Mouse (Mus musculus) ES-Bruce4 (cell line): ENCODE measurements at regions not wholly inside any gene's neighbourhood (a gene's known extent, or its start where the extent isn't known, plus 50 kb on each side); places are given as distances from the start of the nearest gene placed in this dataset.

ENCODE experiments used
- CTCF ChIP-seq: IDR thresholded peaks from one replicate; pipeline ENCODE4 v1.8.1; 2011; ENCODE audit warnings: low read depth, low read length
- EP300 ChIP-seq: IDR thresholded peaks from 2 replicates; pipeline ENCODE4 v1.6.1; 2011; ENCODE audit warnings: low read depth, low read length; ENCODE audit not compliant: insufficient read depth
- POLR2A ChIP-seq: IDR thresholded peaks from one replicate; pipeline ENCODE4 v1.8.1; 2011; ENCODE audit warnings: low read length; ENCODE audit not compliant: insufficient read depth

DNA sequence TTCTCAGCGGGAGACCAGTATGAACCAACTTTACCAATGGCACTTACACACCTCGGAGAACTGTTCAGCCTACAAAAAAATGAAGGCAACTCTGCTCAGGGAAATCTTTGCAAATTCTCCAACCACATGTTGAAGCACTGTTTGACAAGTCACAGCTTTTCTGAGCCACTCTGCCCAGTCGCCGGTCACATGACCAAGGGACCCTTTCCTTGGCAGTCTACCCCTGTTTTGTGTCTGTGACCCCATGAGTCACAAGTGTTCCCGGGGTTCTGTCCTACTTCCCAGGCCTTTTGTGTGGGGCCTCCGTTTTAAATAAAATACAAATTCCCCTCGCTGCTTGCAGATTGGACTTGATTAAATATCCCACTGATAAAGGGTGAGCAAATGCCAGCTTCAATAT lies 323.5 kb upstream of the Mgmt start:
- no peak for TF ChIP-seq EP300
- TF ChIP-seq POLR2A: no peak
- TF ChIP-seq CTCF: no peak
